Mouse (Mus musculus) 3T3-L1 (cell line): ENCODE data around the gene Gal3st4.
"Not testable (repeated sequence)": the region's sequence is repeated elsewhere in the genome, so short reads cannot be mapped to it uniquely, and the experiment has no call there.

ENCODE experiments used
- DNase-seq: peaks from one replicate; pipeline ENCODE4 v3.0.0-alpha.2; 2015; ENCODE audit warnings: low read depth, low spot score

The Gal3st4 gene

DNA sequence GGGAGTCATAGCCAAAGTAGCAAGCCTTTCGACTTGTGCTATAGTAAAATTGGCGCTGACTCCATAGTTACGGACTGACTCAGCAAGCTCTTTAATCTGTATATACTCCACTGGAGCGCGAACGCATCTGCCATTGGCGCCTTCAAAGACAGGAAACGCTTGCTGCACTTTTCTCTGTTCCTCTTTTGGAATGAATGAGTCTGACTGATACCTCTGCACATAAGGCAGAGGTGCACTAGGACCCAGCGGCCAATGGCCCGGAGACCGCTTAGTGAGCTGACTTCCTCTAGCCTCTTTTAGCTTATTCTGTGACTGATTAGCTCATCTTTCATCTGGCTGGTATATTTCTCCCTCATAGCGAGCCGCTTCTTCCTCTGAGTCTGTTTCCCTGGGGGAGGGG, 56.0 kb downstream of the Gal3st4 start:
- not testable (repeated sequence) for DNase-seq
